Mouse (Mus musculus) testis, adult 2 months (tissue): ENCODE data around the gene Snph.

ENCODE experiments used
- CTCF ChIP-seq: fragments of 200-500 bp; IDR thresholded peaks from 2 replicates; pipeline ENCODE4 v1.5.1; 2012; ENCODE audit warnings: low read depth, mild to moderate bottlenecking, inconsistent platforms, low read length, moderate library complexity; ENCODE audit not compliant: control insufficient read depth, insufficient read depth, insufficient replicate concordance
- POLR2A ChIP-seq: fragments of 200-500 bp; IDR thresholded peaks from 2 replicates; pipeline ENCODE4 v1.6.1; 2012; ENCODE audit warnings: low read depth, mild to moderate bottlenecking, inconsistent platforms, low read length, moderate library complexity; ENCODE audit not compliant: control insufficient read depth

DNA sequence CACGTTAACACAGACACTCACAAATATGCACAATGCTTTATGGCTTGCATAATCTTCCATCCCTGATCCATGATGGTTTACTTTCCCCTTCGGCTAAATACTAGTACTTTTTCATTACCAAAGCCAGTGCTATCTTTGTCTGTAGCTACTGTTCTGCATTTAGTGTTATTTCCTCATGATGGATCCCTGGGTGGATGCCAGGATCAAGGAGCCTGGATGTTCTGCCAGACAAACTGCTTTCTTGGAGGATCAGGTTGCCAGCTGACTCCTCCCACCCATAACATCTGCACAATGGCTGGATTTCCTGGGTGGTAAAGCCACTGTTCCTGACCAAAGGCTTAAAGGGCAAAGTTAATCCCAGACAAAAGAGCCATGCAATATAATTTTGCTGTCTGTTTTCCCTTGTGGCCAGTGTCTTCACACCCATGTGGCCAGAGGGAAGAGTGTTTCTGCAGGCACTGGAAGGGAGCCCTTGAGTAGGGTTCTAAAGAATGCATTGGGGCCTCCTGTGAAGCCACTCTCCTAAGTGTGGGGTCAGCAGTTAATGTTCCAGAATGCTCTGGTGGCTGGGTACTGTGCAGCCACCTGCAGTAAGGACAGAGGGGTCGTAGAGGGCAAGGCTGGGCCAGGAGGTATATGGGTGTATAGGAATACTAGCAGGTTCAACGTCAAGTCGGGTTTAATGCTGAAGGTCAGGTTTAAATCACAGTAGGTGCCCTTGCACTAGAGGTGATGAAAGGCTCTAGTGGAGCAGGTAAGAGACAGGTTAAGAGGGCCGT is 15.7 kb downstream of the Snph start:
- TF ChIP-seq POLR2A = no peak
- no peak for TF ChIP-seq CTCF
